Mouse (Mus musculus) left cerebral cortex, postnatal 4 days (tissue): ENCODE measurements around the gene Rab23. TPM values are rescaled to one million over a fixed set of nuclear protein-coding genes. Genes with fewer than 3 reads are reported as not detected.

Source experiments
- DNase-seq: peaks from one replicate; pipeline ENCODE4 v3.0.0-alpha.2; 2022
- intact Hi-C: fragments of 180-260 bp; cut with DNase I; formaldehyde crosslinking; loops from one replicate; pipeline ENCODE4 v1.15.1; 2025
- total RNA-seq, 2 experiments: library from RNA; stranded (reverse); gene quantifications; 2 replicates each; pipeline ENCODE4 v1.2.3; 2021

The Rab23 gene
- 10 to 100 TPM; 33.9 to 34.2 TPM for total RNA-seq

DNA sequence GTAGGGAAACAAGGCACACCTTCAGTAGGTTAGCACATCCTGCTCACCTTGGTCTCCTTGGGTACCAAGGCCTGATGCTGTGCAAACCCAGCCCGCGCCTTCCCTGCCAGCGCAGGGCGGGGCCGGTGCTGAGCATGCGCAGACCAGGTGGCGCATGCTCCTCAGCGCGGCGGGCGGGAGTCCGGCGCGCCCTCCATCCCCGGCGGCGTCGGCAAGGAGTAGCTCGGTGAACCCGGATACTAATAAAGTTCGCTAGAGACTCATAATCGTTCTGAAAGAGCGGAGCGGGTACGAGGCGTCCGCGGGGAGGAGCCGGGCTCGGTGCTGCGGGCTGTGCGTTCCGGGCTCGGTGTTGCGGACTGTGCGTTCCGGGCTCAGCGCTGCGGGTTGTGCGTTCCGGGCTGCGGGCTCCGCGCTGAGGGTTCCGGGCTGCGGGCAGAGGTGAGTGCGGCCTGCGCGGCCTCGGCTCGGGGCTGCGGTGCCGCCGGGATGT lies at the start of gene Rab23:
Gene Rab23 (plus strand): TSS at position 155 of the 493 bp plus-strand sequence.
- DNase-seq, result peak; percentile 82
- intact Hi-C loops, result loop anchor here (5.0 kb wide), 1 partner anchor 47 kb away; no protein-coding TSS in a partner anchor

DNA sequence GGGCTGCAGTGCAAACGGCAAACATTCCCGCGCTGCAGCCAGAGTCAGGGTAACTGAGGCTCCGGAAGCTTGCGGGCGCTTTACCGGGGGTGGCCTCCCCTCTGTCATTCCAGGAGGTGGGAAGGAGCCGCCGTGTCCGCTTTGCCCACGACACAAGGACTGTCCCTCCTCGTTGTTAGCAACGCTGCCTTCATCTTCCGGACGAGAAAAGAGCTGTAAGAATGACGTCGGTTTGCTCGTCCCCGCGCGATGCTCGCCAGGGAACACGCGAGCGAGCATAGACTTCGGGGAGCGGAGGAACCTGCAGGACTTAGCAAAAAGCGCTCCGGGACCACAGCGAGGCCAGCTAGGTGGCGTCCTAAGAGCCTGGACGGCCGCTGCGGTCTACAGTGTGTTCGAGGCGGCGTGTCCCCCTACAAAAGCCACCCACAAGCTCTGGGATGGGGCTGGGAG lies 49.5 kb upstream of the Rab23 start:
- intact Hi-C loops, result loop anchor here (5.0 kb wide), 2 partner anchors 52 to 67 kb away; no protein-coding TSS in a partner anchor
- DNase-seq, result peak; percentile 52

DNA sequence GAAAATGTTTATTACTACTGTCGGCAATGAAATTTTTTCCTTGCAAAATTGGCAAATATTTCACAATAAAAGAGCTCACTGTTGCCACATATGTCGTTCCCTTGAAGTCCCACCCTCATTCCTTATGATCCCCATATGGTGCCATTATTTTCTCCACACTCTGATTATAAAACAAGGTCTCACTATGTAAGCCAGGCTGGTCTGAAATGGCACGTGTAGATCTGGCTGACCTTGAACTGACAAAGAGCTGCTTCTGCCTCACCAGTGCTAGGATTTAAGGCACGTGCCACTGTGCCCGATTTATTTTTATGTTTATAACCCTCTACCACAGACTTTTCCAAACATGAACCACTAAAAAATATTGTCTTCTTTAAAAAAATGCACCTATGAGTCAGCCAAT lies 48.2 kb upstream of the Rab23 start:
- no peak for DNase-seq
- intact Hi-C loops, result loop anchor here (5.0 kb wide), 2 partner anchors 51 to 66 kb away; no protein-coding TSS in a partner anchor

DNA sequence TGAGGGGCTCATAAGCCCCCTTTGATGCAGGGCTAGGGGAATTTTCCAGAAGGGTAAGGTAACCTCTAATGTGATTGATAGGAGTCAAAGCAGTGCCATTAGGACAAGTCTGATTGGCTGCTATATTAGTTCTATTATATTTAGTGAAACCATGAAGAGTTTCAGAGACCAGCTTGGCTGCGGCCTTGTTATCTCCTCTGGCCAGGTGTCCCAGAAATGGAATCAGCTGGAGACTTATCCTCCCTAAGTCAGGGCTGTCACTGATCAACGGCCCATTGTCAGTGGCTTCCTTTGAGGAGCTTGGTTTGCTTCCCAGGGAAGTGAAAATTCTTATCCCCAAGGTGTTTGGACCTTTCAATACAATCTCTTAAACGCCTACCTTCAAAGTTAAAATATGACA lies 47.6 kb upstream of the Rab23 start:
- intact Hi-C loops, result loop anchor here (5.0 kb wide), 2 partner anchors 50 to 65 kb away; no protein-coding TSS in a partner anchor

DNA sequence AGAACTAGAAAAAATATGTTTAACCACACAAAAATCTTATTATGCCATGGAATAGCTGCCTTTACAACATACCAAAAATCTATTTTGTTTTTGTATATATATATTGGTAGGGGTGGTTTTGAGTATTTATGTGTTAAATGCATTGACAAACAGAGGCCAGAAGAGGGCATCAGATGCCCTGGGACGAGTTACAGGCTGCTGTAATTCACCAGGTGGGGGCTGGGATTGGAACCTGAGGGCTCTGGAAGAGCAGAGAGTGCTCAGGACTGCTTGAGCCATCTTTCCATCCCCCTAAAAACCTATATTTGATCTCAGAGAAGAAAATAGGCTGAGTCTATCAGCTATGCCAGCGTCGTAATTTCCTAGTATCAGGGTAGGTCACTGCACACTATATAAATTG lies 47.2 kb upstream of the Rab23 start:
- peak; percentile 61 for DNase-seq
- intact Hi-C loops, result loop anchor here (5.0 kb wide), 2 partner anchors 50 to 65 kb away; no protein-coding TSS in a partner anchor

More for the DNA sequence above, 47.6 kb upstream of the Rab23 start:
- DNase-seq, result no peak

DNA sequence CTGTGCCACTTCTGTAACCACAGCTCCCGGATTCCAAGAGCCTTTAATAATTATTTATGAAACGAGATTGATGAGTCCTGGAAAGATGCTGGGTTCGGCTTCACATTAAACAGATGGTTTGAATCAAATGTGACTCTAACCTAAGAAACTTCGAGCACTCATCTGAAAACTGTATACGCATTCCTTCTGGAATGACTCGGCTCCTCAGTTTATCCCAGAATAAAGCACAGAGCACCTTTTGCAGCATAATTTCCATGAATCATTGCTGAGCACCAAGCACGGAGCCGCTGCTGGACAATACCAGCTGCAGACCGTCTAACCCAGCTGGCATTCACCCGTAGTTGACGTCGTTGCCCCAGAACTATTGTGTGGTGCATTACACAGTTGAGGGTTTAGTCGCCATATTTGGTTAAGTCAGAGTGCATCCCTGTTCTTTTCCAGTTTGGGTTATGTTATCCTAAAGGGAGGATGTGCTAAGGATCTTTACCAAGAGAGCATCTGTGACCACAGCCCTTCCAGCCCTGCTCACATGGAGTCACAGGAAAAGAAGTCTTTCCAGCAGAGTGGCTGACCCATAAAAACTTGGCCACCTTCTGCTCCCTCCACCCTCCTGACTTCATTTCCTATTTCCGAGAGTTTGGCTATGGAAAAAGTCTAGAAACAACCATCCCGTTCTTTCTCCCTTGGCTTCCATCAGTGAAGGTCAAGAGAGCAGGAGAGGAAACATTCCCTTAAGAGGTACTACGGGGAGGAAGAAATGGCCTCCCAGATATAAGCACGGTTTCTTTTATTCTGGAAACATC lies 46.3 kb upstream of the Rab23 start:
- intact Hi-C loops, result loop anchor here (5.0 kb wide), 2 partner anchors 49 to 64 kb away; no protein-coding TSS in a partner anchor
- DNase-seq, result no peak

DNA sequence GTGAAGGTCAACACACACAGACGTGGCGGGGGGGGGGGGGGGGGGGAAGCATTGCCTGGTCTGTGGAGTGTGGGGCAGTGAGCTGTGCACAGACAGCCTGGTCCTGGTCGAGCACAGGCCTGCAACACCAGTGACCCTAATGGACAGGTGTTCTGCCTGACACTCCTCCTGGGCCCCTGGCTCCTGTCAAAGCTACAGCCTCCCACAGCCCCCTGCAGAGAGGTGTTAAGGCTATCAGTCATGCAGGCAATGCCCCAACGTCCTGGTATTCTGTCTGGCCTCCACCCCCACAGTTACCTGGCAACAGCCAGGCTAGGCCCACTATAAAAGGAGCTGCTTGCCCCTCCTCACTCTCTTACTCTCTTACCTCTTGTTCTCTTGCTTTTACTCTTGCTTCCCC lies 39.3 kb upstream of the Rab23 start:
- no peak for DNase-seq
- intact Hi-C loops, result no loop called here

DNA sequence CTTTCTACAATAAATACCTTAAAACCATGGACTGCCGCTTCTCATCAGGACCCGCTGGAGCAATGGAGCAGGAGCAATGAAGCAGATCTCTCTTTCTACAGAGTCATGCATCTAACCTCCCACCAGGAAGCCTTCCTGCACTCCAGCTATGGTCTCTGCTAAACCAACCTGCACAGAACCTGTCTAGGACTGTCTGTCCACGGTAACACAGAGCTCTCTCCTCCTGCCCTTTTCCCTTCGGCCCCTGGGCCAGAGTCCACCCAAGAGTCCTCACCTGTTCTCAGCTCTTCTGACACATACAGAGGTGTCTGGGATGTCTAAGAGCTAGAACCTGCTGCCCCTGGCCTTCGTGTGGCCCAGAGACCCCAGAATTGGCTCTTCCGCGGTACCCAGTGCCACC lies 38.8 kb upstream of the Rab23 start:
- intact Hi-C loops, result no loop called here
- no peak for DNase-seq

DNA sequence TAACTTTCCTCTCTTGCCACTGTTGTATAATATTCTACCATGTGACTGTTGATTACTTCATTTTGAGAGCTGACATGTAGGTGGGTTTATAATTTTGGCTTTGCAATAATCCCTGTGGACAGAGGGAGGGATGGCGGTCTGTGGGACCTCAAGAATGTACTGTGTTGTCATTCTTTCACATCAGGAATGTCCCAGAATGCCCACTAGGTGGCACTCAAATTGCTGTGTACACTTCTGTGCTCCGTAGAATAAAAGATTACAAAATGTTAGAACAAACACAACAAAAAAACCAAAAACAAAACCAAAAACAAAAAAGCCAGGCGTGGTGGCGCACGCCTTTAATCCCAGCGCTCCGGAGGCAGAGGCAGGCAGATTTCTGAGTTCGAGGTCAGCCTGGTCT lies 35.2 kb upstream of the Rab23 start:
- DNase-seq, result no peak
- intact Hi-C loops, result no loop called here

DNA sequence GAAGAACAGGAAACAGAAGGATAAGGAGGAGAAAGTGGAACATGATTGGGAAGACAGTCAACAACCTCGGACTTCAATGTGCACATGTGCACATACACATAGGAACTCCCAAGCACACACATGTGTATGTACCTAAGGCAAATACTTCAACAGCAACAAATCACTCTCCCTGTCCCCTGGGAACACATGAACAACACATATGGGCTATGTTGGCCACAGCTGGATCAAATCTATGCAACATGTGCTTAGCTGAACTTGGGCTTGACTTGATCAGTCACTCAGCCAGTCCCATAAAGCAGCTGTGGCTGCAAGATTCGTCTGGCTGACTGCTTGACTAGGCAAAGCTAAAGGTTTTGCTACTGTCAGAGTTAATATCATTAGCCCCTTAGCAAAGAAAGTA lies 30.9 kb upstream of the Rab23 start:
- DNase-seq, result no peak
- intact Hi-C loops, result no loop called here

DNA sequence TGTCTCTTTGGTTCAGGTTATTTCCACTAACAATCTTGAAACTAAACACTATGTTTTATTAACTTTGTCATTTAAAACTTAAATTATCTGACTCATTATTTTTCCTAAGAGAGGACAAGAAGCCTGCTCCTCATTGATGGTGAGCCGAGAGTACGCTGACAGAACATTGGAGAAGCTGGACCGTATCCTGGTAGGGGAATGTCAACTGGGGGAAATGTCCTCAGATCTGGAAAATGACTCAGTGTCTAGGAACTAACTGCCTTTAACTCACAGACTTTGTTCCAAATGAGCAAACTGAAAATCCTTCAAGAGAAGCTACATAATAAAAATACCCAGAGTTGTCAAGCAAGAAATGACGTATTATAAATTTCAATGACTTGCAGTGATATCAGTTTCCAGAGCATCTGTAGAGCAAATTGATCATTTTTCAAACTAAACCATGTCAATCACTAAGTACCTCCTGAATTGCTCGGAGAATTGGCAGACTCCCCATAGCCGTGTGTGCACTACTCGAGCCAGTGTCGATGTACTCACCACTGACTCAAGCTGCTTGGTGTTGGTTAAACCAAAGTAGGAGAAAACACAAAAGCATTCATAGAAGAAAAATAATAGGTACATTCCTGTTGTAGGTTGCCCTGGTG lies 30.1 kb upstream of the Rab23 start:
- intact Hi-C loops, result no loop called here
- DNase-seq, result no peak

DNA sequence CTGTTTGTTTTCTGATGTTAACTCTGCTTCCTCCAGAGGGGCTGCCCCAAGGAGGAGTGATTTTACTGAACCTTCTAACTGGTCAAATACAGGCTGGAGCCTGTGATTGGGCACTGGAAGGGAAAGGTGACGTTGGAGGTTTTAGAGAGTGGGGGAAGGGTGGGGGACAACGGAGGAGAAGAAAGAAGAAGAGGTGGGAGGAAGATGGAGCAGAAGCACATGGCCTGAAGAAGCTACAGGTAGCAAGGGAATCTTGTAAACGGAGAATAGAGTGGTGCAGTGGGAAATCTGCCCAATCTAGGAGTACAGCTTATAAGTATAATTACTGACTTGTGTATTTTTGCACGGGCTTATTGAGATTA lies 29.6 kb upstream of the Rab23 start:
- DNase-seq, result no peak
- intact Hi-C loops, result no loop called here

DNA sequence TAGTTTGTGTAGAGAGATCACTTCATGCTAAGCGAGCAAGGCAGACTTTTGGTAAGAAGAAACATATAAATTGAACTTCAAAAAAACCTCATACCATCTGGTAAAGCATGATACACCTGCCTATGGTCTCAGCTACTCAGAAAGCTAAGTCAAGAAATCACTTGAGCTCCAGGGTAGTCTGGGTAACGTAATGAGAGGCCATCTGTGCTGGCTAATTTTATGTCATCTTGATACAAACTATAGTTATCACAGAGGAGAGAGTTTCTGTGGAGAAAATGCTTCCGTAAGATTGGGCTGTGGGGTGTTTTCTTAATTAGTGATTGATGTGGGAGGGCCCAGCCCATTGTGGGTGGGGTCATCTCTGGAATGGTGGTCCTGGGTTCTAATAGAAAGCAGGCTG lies 25.8 kb upstream of the Rab23 start:
- intact Hi-C loops, result no loop called here
- DNase-seq, result no peak

DNA sequence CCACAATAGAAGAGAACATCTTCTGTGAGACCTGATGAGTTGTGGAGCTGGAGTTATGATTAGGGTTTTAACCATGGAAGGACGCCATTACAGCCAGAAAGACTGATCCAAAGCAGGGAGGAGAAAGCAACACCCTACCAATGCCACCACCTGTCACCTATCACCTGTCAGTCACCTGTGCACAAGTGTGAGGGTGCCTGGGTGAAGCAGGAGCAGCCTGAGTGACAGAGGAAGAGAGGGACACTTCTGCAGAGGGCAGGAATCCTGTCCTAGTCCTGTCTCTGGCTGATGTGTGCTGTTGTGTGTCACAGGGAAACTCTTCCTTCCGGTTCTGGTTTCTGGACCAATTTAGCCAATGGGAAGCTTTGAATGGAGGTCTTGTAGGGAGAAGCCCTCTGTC lies 23.7 kb upstream of the Rab23 start:
- no peak for DNase-seq
- intact Hi-C loops, result no loop called here

DNA sequence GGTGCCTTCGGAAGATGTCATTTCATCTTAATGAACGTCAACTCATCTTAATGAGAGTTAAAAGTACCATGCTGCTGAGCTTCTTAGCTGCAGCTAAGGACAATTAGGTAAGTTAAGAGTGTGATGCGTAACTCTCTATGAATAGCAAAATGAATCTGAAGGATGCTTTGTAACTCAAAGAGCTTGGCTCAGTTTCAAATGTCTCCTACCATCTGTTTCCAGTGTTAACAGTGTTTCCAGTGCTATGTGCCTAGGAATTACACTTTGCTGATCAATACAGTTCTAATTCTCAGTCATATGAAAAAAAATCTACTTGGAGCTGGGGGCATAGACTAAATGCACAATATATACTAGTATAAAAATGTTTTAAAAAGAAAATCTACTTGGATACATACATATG lies 18.4 kb upstream of the Rab23 start:
- DNase-seq, result no peak
- intact Hi-C loops, result no loop called here

DNA sequence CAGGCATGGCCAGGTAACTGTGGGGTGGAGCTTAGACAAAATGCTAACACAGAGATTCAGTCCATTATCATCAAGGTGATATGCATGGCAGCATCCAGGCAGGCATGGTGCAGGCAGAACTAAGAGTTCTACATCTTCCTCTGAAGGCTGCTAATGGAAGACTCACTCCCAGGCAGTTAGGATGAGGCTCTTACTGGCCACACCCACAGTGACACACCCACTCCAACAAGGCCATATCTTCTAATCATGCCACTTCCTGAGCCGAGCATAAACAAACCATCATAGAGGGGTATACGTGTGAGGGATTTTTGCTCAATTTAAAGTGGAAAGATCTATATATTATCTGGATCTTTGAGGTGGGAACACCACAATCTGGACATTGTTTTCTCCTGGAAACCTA lies 10.1 kb upstream of the Rab23 start:
- intact Hi-C loops, result no loop called here

DNA sequence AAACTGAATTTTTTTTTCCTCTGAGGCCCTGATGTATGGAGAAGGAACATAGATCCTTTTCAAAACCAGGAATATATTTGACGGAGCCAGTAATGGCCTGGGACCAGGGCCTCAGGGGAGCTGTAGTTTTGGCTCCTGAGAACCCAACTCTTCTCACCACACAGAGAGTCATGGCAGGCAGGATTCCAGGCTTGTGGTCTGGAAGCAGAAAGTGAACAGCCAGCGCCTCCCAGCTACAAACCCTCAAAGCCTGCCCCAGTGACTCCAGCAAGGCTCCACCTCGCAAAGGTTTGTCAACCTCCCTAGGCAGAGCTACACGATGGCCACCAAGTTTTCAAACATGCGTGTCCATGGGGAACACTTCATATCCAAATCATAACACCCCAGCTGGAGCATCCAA lies 7.7 kb upstream of the Rab23 start:
- intact Hi-C loops, result no loop called here
- no peak for DNase-seq

More for the DNA sequence above, 10.1 kb upstream of the Rab23 start:
- no peak for DNase-seq

DNA sequence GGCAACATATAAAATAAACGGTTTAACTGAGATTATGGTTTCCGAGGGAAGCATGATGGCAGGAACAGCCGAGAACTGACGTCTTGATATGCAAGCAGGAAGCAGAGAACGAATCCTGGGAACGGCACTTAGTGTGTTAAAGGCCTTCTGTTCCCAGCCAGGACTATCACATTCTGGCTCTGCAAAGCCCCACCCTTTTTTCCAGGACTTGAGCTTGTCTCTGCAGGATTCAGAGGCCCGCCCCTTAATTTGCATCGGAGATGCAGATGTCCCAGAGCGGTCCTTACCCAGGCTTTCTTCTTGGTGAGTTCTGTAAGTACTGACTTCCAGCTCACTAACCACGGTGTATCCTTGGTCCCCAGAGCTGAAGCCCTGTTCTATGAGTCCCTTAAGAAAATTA lies 4.9 kb upstream of the Rab23 start:
- intact Hi-C loops, result no loop called here
- no peak for DNase-seq

DNA sequence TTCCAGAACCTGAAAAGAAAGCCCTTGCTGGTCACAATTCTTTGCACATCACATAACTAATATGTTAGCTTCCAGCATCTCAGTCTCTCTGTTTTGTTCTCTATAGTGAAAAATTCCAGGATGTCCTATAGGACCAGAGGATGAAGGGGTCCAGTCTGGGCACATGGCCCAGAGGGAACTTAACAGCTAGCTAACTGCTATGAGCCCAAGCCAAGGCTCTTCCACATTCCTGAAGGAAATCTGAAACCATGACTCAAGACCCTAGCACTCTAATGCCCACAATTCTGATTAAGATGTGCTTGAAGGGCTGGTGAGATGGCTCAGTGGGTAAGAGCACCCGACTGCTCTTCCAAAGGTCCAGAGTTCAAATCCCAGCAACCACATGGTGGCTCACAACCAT lies 2.1 kb upstream of the Rab23 start:
- no peak for DNase-seq
- intact Hi-C loops, result no loop called here

DNA sequence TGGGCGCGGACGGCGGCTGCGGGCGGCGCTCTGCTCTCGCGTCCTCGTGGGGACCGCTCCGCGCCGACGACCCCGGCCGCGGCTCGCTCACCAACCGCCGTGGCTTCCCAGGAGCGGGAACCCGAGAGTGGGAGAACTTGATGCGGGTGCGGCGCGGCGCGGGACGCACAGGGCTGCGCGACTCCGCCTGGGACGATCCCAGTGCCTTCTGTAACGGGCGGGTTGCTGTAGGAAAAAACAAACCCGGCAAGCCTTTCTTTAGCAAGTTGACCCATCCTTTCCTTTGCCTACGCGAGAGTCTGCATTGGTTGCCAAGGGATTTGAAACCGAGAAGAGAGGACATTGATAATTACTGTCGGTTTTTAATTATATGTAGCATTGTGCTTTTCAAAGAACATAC lies 544 bp downstream of the Rab23 start:
- intact Hi-C loops, result loop anchor here (5.0 kb wide), 1 partner anchor 48 kb away; no protein-coding TSS in a partner anchor
- DNase-seq, result no peak

DNA sequence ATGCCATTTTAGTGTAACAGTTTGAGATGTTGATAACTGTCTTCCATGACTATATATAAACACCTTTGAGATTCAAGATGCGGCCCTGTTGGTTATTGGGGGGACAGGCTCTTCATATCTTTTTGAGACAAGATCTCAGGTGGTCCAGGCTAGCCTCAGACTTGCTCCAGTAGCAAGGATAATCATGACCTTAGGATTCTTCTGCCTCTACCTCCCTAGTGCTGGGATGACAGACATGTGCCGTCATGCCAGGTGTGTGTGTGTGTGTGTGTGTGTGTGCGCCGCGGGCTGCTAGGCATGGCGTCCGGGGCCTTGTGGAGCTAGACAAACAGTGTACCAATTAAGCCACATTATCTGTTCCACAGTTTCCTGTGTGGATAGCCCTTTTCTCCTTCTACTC lies 1.3 kb downstream of the Rab23 start:
- no peak for DNase-seq
- intact Hi-C loops, result loop anchor here (5.0 kb wide), 1 partner anchor 49 kb away; no protein-coding TSS in a partner anchor

DNA sequence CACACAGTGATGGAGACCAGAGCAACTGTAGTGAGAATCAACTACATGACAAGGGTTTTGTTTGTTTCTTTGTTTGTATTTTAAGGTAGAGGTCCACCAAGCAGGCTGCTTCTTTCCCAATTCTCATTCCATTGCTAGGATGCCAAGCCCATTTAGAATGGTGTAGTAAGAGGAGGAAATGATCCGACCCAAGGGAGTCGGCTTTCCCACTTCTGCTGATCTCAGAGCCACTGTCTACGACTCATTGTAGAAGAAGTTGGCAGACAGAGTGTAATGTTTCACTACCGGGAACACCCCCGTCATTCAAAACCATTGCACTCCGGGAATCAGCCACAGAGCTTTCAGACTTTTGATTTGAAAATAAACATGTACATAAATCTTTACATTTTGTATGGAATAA lies 4.8 kb downstream of the Rab23 start:
- no peak for DNase-seq
- intact Hi-C loops, result loop anchor here (5.0 kb wide), 1 partner anchor 52 kb away; no protein-coding TSS in a partner anchor
